Mouse (Mus musculus) cerebellum, postnatal 25 days (tissue): ENCODE results near the gene Olfr1366.
"Not testable (repeated sequence)": the region's sequence is repeated elsewhere in the genome, so short reads cannot be mapped to it uniquely, and the experiment has no call there.

Source experiments
- DNase-seq, 2 experiments: peaks; one replicate each; pipeline ENCODE4 v3.0.0; 2021; ENCODE audit warnings: mixed read lengths in 2 of 2

Gene Olfr1366

DNA sequence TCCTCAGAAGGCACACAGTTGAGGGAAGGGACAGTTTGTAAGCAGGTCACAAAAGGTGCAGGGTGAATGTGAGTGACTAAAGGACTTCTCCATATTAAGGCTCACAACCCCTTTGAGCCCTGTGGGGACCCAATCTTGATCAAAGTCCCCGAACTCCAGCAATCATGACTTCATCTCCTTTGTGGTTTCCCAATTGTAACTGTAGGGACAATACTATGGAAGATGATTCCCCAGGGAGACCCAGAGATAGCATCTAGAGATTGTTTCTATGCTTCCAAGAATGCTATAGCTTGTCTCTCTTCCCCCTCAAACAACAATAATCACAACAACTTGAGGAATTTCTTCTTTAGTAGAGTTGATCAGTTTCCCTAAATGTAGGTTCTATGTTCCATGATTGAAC, at the start of gene Olfr1366:
Gene Olfr1366, minus strand, starts transcription at position 101 of the 400 bp plus-strand sequence.
- DNase-seq = no peak

DNA sequence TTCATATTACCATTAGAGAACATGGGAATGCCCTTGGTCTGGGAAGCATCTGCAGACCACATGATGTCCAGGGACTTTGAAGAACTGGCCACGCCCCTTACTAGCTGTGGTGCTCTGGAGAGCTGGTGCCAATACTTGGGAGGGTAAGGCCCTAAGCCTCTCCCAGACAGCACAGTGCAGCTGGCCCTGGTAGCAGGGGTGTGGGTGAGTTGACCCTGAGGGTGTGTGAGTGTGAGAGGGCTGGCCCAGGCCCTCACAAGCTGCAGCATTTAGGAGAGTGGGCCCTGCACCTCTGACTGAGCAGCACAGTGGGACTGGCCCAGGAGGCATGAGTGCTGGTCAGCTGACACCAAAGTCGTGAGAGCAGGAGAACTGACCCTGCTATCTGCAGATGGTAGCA, 49.0 kb upstream of the Olfr1366 start:
- no peak for DNase-seq

- no peak for DNase-seq
These were observed 39.1 kb upstream of the Olfr1366 start, which contains the start of gene Olfr1364 for GRCm38 (mm10) chr13:21581659-21582058. Gene Olfr1364, minus strand, starts transcription at chr13:21581759.

- no peak for DNase-seq
These were observed 17.2 kb upstream of the Olfr1366 start, which contains the start of gene Olfr1535 for GRCm38 (mm10) chr13:21559793-21560192. Gene Olfr1535, minus strand, starts transcription at chr13:21559893.

DNA sequence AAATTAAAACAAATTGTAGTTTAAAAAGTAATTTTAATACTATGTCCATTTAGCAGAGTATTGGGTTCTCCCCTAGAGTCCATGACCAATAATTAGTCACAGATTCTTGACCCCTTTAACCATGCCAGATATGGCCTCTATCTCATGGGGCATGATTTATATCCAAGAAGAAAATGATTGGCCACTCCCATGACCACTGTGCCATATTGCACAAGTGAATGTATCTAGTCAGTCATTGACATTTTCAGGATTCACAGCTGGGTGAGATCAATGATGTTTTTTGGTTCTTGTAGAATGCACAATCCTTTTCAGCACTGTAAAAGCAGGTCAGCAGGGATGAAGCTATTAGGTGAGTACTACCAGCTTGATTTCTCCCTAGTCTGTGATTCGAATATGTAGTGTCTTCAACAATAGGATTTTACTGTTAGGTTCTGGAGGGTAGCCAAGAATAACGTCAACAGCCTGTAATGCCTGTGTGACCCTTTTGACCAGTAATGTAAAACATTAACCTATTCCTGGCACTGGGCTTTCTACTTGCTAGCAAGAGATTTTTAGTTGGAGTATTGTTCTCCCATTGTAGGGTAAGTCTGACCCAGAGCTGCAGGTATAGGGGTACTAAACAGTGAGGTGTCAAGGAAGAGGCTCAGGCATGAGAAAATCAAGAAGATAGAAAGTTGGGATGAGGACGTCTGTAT, 8.0 kb upstream of the Olfr1366 start:
- no peak for DNase-seq

- no peak for DNase-seq
These were observed 6.9 kb upstream of the Olfr1366 start for GRCm38 (mm10) chr13:21549487-21549886.

DNA sequence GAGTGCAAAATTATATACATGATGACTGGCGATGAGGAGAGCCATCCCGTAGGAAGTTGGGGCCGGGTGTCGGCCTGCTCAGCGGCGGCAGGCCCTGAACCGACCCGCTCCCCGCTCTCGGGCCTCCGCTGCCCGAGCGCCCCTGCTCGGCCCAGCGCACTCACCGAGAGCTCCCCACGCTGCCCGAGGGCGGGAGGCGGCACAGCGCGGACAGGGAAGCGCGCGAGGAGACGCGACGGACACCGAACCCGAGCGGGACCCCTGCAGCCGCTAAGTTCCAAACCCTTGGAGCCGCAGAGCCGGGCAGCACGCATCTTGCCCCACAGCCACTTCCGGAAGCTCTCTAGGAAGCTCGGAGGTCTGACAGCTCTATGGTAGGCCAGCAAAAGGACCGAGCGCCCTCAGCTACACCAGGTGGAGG, 11.8 kb downstream of the Olfr1366 start, which contains the start of gene Zkscan8:
Gene Zkscan8, minus strand, starts transcription at position 340 of the 421 bp plus-strand sequence.
- DNase-seq = peak; percentile 92 to 94

GRCm38 (mm10) chr13:21530136-21530535, 12.5 kb downstream of the Olfr1366 start:
- DNase-seq = no peak

DNA sequence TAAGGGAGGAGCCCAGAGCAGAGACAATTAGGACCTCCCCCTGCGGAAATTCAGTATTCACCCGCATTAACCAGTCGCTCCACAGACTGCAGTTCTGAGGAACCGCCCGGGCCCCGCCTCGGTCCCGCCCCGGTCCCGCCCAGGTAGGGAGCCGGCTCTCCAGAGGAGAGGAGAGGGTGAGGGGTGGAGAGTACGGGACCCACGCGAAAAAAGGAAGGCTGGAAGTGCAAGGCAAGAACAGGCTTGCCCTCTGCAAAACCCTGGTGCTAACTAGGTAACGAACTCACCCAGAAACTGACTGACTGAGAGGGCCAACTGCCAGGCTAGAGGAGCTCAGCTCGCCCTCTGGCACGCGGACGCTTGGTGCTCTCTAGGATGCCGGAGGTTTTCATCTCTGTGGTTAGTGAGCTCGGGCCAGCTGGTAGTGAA, 36.4 kb downstream of the Olfr1366 start:
- DNase-seq = peak; percentile 86 to 91

- no peak for DNase-seq
These were observed 40.3 kb downstream of the Olfr1366 start for GRCm38 (mm10) chr13:21502296-21502695.

DNA sequence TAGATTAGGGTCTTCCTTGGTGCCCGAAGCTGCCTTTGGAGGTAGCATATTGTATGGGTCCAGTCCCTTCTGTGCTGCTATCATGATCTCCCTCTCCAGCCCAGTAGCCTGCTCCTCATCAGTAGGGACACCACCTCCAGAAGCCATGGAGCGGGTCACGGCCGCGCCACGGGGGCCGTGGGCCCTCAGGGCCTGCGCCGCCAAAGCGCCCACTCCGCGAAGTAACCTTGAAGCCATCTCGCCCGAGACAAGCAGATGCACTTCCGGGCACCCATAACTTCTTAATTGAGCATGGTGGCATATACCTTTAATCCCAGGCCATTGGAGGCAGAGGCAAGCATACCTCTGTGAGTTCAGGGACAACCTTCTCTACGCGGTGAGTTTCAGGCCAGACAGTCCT, 41.4 kb downstream of the Olfr1366 start, which contains the start of gene Gm11273:
Gene Gm11273, minus strand, starts transcription at position 237 of the 400 bp plus-strand sequence.
- not testable (repeated sequence) for DNase-seq

GRCm38 (mm10) chr13:21495080-21495479, 47.5 kb downstream of the Olfr1366 start, which contains the start of gene AK157302:
Gene AK157302, plus strand, starts transcription at chr13:21495223.
- peak; percentile 26 to 52 for DNase-seq

GRCm38 (mm10) chr13:21492847-21493246, 49.8 kb downstream of the Olfr1366 start:
- no peak for DNase-seq

DNA sequence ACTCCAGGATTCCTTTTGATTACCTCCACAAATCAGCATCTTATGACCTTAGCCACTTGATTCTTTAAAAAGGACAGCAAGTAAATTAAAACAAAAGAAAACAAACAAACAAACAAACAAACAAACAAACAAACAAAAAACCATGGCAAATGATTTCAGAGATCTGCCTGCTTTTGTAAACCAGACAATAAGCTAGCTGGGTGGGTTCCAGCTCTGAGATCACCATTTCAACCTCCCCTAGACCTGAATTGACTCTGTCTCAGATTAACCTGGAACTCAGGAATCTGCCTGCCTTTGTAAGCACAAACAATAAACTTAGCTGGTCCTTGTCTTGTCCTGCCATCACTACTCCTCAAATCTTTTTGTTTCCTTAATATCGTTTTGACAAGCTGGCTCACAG, 55.7 kb downstream of the Olfr1366 start:
- DNase-seq = no peak
